Mouse (Mus musculus): ENCODE results near the gene Rnase10. TPM values are rescaled to one million over a fixed set of nuclear protein-coding genes. Genes with fewer than 3 reads are reported as not detected.
"Not testable (repeated sequence)": the region's sequence is repeated elsewhere in the genome, so short reads cannot be mapped to it uniquely, and the experiment has no call there.

Rnase10 gene
- not detected for total RNA-seq (2021)
- long read RNA-seq, experiment 1 = 0 reads
- long read RNA-seq, experiment 2 = 0 reads

GRCm38 (mm10) chr14:51007152-51007801, at the start of gene Rnase10:
Gene Rnase10, plus strand, starts transcription at chr14:51007751.
- DNase-seq (ENCODE audit: low spot score) = no peak

GRCm38 (mm10) chr14:50958289-50958995, 49.1 kb upstream of the Rnase10 start:
- DNase-seq (ENCODE audit: low spot score) = not testable (repeated sequence)

GRCm38 (mm10) chr14:50968216-50968980, 39.2 kb upstream of the Rnase10 start:
- DNase-seq (ENCODE audit: low spot score) = no peak

- no peak for DNase-seq (ENCODE audit: low spot score)
Measured at GRCm38 (mm10) chr14:50969041-50969440, 38.5 kb upstream of the Rnase10 start.

- no peak for DNase-seq (ENCODE audit: low spot score)
Measured at GRCm38 (mm10) chr14:50969558-50970544, 37.7 kb upstream of the Rnase10 start.

- DNase-seq (ENCODE audit: low spot score) = no peak
Measured at GRCm38 (mm10) chr14:50970822-50971221, 36.7 kb upstream of the Rnase10 start.

- not testable (repeated sequence) for DNase-seq (ENCODE audit: low spot score)
Measured at GRCm38 (mm10) chr14:50973054-50973453, 34.5 kb upstream of the Rnase10 start.

GRCm38 (mm10) chr14:50973700-50974099, 33.9 kb upstream of the Rnase10 start:
- DNase-seq (ENCODE audit: low spot score) = no peak

GRCm38 (mm10) chr14:50975001-50975400, 32.5 kb upstream of the Rnase10 start:
- no peak for DNase-seq (ENCODE audit: low spot score)

GRCm38 (mm10) chr14:50976674-50977073, 30.9 kb upstream of the Rnase10 start:
- no peak for DNase-seq (ENCODE audit: low spot score)

GRCm38 (mm10) chr14:50978451-50978850, 29.1 kb upstream of the Rnase10 start:
- not testable (repeated sequence) for DNase-seq (ENCODE audit: low spot score)

GRCm38 (mm10) chr14:50979631-50980030, 27.9 kb upstream of the Rnase10 start:
- no peak for DNase-seq (ENCODE audit: low spot score)

GRCm38 (mm10) chr14:50981207-50981606, 26.3 kb upstream of the Rnase10 start:
- DNase-seq (ENCODE audit: low spot score) = no peak

GRCm38 (mm10) chr14:50981837-50982236, 25.7 kb upstream of the Rnase10 start:
- DNase-seq (ENCODE audit: low spot score) = no peak

GRCm38 (mm10) chr14:50987668-50988067, 19.9 kb upstream of the Rnase10 start:
- DNase-seq (ENCODE audit: low spot score) = peak; percentile 47

- no peak for DNase-seq (ENCODE audit: low spot score)
Measured at GRCm38 (mm10) chr14:50991037-50991436, 16.5 kb upstream of the Rnase10 start.

GRCm38 (mm10) chr14:50997088-50997487, 10.5 kb upstream of the Rnase10 start:
- DNase-seq (ENCODE audit: low spot score) = no peak

- DNase-seq (ENCODE audit: low spot score) = no peak
Measured at GRCm38 (mm10) chr14:50997999-50998666, 9.4 kb upstream of the Rnase10 start.

- peak; percentile 58 for DNase-seq (ENCODE audit: low spot score)
Measured at GRCm38 (mm10) chr14:51007914-51008713, 563 bp downstream of the Rnase10 start.

All from gastrocnemius, adult 18-20 months (tissue).